Mouse (Mus musculus): ENCODE data around the gene Ube3c.
A peak's percentile ranks its signal among the peaks of the same experiment; 100 is the strongest.
"Not testable (repeated sequence)": the region's sequence is repeated elsewhere in the genome, so short reads cannot be mapped to it uniquely, and the experiment has no call there.

The Ube3c gene

GRCm38 (mm10) chr5:29568848-29569377 is at the start of gene Ube3c:
TSS of gene Ube3c (plus strand) at chr5:29569242.
- peak; percentile 99 for DNase-seq

GRCm38 (mm10) chr5:29560111-29560510 is 8.9 kb upstream of the Ube3c start:
- no peak for DNase-seq

GRCm38 (mm10) chr5:29560667-29561066 is 8.4 kb upstream of the Ube3c start:
- DNase-seq = no peak

- peak; percentile 71 for DNase-seq
Observed at GRCm38 (mm10) chr5:29569378-29570280, 587 bp downstream of the Ube3c start.

GRCm38 (mm10) chr5:29574286-29574685 is 5.2 kb downstream of the Ube3c start:
- DNase-seq = not testable (repeated sequence)

GRCm38 (mm10) chr5:29575085-29575484 is 6.0 kb downstream of the Ube3c start:
- DNase-seq = no peak

GRCm38 (mm10) chr5:29577795-29578631 is 9.0 kb downstream of the Ube3c start:
- no peak for DNase-seq

GRCm38 (mm10) chr5:29583880-29584595 is 15.0 kb downstream of the Ube3c start:
- no peak for DNase-seq

GRCm38 (mm10) chr5:29592161-29592560 is 23.1 kb downstream of the Ube3c start:
- not testable (repeated sequence) for DNase-seq

GRCm38 (mm10) chr5:29606546-29606945 is 37.5 kb downstream of the Ube3c start:
- DNase-seq = no peak

GRCm38 (mm10) chr5:29625610-29626009 is 56.6 kb downstream of the Ube3c start:
- DNase-seq = no peak

- no peak for DNase-seq
Observed at GRCm38 (mm10) chr5:29629941-29630340, 60.9 kb downstream of the Ube3c start.

GRCm38 (mm10) chr5:29631711-29632110 is 62.7 kb downstream of the Ube3c start:
- no peak for DNase-seq

GRCm38 (mm10) chr5:29636298-29636697 is 67.3 kb downstream of the Ube3c start:
- DNase-seq = no peak

- no peak for DNase-seq
Observed at GRCm38 (mm10) chr5:29636884-29637283, 67.8 kb downstream of the Ube3c start.

- DNase-seq = no peak
Observed at GRCm38 (mm10) chr5:29641124-29641884, 72.3 kb downstream of the Ube3c start.

- DNase-seq = no peak
Observed at GRCm38 (mm10) chr5:29651696-29652095, 82.7 kb downstream of the Ube3c start.

- no peak for DNase-seq
Observed at GRCm38 (mm10) chr5:29657590-29658339, 88.7 kb downstream of the Ube3c start.

- DNase-seq = not testable (repeated sequence)
Observed at GRCm38 (mm10) chr5:29661246-29661645, 92.2 kb downstream of the Ube3c start.

GRCm38 (mm10) chr5:29665391-29665790 is 96.3 kb downstream of the Ube3c start:
- no peak for DNase-seq

GRCm38 (mm10) chr5:29672551-29672950 is 103.5 kb downstream of the Ube3c start:
- no peak for DNase-seq

All from kidney, adult 9 months (tissue).